Mouse (Mus musculus) myocyte (in vitro differentiated cells): ENCODE results near the gene Exoc8. TPM values are rescaled to one million over a fixed set of nuclear protein-coding genes. Genes with fewer than 3 reads are reported as not detected.
A peak's percentile ranks its signal among the peaks of the same experiment; 100 is the strongest.

Source experiments
- H3K27me3 ChIP-seq: one replicate; pipeline ENCODE4 v1.6.1; 2011; ENCODE audit not compliant: control insufficient read depth, insufficient read depth, insufficient read length
- H3K36me3 ChIP-seq: one replicate; pipeline ENCODE4 v1.6.1; 2011; ENCODE audit not compliant: control insufficient read depth, insufficient read depth
- H3K4me2 ChIP-seq: one replicate; pipeline ENCODE4 v1.6.1; 2011; ENCODE audit warnings: low read depth, control low read depth
- H3K4me3 ChIP-seq: one replicate; pipeline ENCODE4 v1.5.1; 2011; ENCODE audit warnings: mild to moderate bottlenecking, control low read depth, moderate library complexity
- H3K79me2 ChIP-seq: one replicate; pipeline ENCODE4 v1.6.1; 2011; ENCODE audit not compliant: control insufficient read depth, insufficient read depth
- H3ac ChIP-seq: one replicate; pipeline ENCODE4 v1.6.1; 2011; ENCODE audit not compliant: control insufficient read depth, insufficient read length
- CEBPB ChIP-seq: IDR thresholded peaks from 2 replicates; pipeline ENCODE4 v1.6.1; 2011; ENCODE audit warnings: mild to moderate bottlenecking, moderate library complexity; ENCODE audit not compliant: poor library complexity, insufficient read depth, severe bottlenecking
- E2F4 ChIP-seq: IDR thresholded peaks from one replicate; pipeline ENCODE4 v1.6.1; 2011; ENCODE audit warnings: mild to moderate bottlenecking, control low read depth, moderate library complexity; ENCODE audit not compliant: insufficient read depth
- MAX ChIP-seq: IDR thresholded peaks from one replicate; pipeline ENCODE4 v1.6.1; 2011; ENCODE audit warnings: low read depth, mild to moderate bottlenecking, control low read depth
- MYOD1 ChIP-seq, 3 experiments: IDR thresholded peaks; one replicate each; pipeline ENCODE4 v1.6.1; 2011; ENCODE audit warnings: control low read depth in 2 of 3, low read depth in 2 of 3, mild to moderate bottlenecking in 2 of 3, moderate library complexity in 1 of 3; ENCODE audit not compliant: insufficient read length in 2 of 3, control insufficient read depth in 1 of 3
- MYOG ChIP-seq, 3 experiments: IDR thresholded peaks; one replicate each; pipeline ENCODE4 v1.6.1; 2011; ENCODE audit warnings: control low read depth in 2 of 3, low read depth in 2 of 3, mild to moderate bottlenecking in 2 of 3; ENCODE audit not compliant: insufficient read length in 2 of 3, control insufficient read depth in 1 of 3, insufficient read depth in 1 of 3
- POLR2A ChIP-seq: IDR thresholded peaks from one replicate; pipeline ENCODE4 v1.6.1; 2011; ENCODE audit warnings: low read depth, mild to moderate bottlenecking, control low read depth, moderate library complexity; ENCODE audit not compliant: insufficient read length
- POLR2AphosphoS2 ChIP-seq: IDR thresholded peaks from one replicate; pipeline ENCODE4 v1.6.1; 2011; ENCODE audit warnings: low read depth, control low read depth; ENCODE audit not compliant: insufficient read length
- REST ChIP-seq: IDR thresholded peaks from one replicate; pipeline ENCODE4 v1.6.1; 2011; ENCODE audit warnings: mild to moderate bottlenecking, control low read depth, moderate library complexity; ENCODE audit not compliant: insufficient read depth, insufficient read length
- SRF ChIP-seq: IDR thresholded peaks from one replicate; pipeline ENCODE4 v1.6.1; 2011; ENCODE audit warnings: low read depth; ENCODE audit not compliant: control insufficient read depth, insufficient read length
- TCF12 ChIP-seq: IDR thresholded peaks from one replicate; pipeline ENCODE4 v1.6.1; 2011; ENCODE audit warnings: mild to moderate bottlenecking, control low read depth; ENCODE audit not compliant: poor library complexity, insufficient read depth, severe bottlenecking
- TCF3 ChIP-seq: IDR thresholded peaks from one replicate; pipeline ENCODE4 v1.6.1; 2011; ENCODE audit warnings: low read depth, control low read depth; ENCODE audit not compliant: insufficient read length
- USF1 ChIP-seq: IDR thresholded peaks from one replicate; pipeline ENCODE4 v1.6.1; 2011; ENCODE audit warnings: low read depth, mild to moderate bottlenecking, control low read depth, moderate library complexity
- polyA plus RNA-seq: library from polyadenylated mRNA; unstranded; fragments of >200 nt; fragmentation: generic; extraction: Trizol; gene quantifications from one replicate; pipeline ENCODE4 v1.2.1, GENCODE M21; 2012; ENCODE audit warnings: missing spikeins

Exoc8 gene
- polyA plus RNA-seq, 1 experiment = 8.8 TPM

GRCm38 (mm10) chr8:124860188-124860587 is 37.3 kb downstream of the Exoc8 start:
- H3K27me3 ChIP-seq = no peaks in the 10 kb centered on the region
- TF ChIP-seq MAX (no peak), POLR2AphosphoS2 (no peak), MYOD1 (IDR thresholded peaks at IDR 0.05; ENCODE audit: control insufficient read depth in 1 of 3, insufficient read length in 2 of 3, low read depth in 2 of 3) (no peak), USF1 (no peak), CEBPB (no peak), TCF12 (no peak), SRF (no peak), MYOG (IDR thresholded peaks at IDR 0.05; ENCODE audit: control insufficient read depth in 1 of 3, insufficient read depth in 1 of 3, insufficient read length in 2 of 3, low read depth in 2 of 3) (no peak), REST (no peak), TCF3 (no peak), E2F4 (no peak), POLR2A (no peak)
- H3K36me3 ChIP-seq = peaks cover 28% of the 10 kb centered on the region
- H3ac ChIP-seq = no peak overlapping the region
- H3K79me2 ChIP-seq = peaks cover 37% of the 10 kb centered on the region
- peak overlapping the region; percentile 35 for H3K4me2 ChIP-seq
- H3K4me3 ChIP-seq = no peak overlapping the region

- H3ac ChIP-seq = no peak overlapping the region
- peaks cover 30% of the 10 kb centered on the region for H3K79me2 ChIP-seq
- no peaks in the 10 kb centered on the region for H3K27me3 ChIP-seq
- TF ChIP-seq REST (no peak), MYOD1 (IDR thresholded peaks at IDR 0.05; ENCODE audit: control insufficient read depth in 1 of 3, insufficient read length in 2 of 3, low read depth in 2 of 3) (no peak), MAX (no peak), E2F4 (no peak), MYOG (IDR thresholded peaks at IDR 0.05; ENCODE audit: control insufficient read depth in 1 of 3, insufficient read depth in 1 of 3, insufficient read length in 2 of 3, low read depth in 2 of 3) (no peak), POLR2AphosphoS2 (no peak), SRF (no peak)
- H3K4me3 ChIP-seq = no peak overlapping the region
- peaks cover 28% of the 10 kb centered on the region for H3K36me3 ChIP-seq
- H3K4me2 ChIP-seq = no peak overlapping the region
Measured at GRCm38 (mm10) chr8:124859466-124859865, 38.0 kb downstream of the Exoc8 start.

- TF ChIP-seq E2F4 = no peak
- TF ChIP-seq TCF3 = no peak
- no peak for TF ChIP-seq REST
- no peak overlapping the region for H3K4me3 ChIP-seq
- no peak overlapping the region for H3ac ChIP-seq
- no peaks in the 10 kb centered on the region for H3K79me2 ChIP-seq
- no peak overlapping the region for H3K4me2 ChIP-seq
- H3K27me3 ChIP-seq = no peaks in the 10 kb centered on the region
- peaks cover 16% of the 10 kb centered on the region for H3K36me3 ChIP-seq
Measured at GRCm38 (mm10) chr8:124853511-124853910, 44.0 kb downstream of the Exoc8 start.

GRCm38 (mm10) chr8:124845573-124845972 is 51.9 kb downstream of the Exoc8 start:
- Histone ChIP-seq H3K4me2 (no peak overlapping the region), H3K4me3 (no peak overlapping the region)

GRCm38 (mm10) chr8:124845131-124845530 is 52.4 kb downstream of the Exoc8 start:
- Histone ChIP-seq H3K36me3 (peaks cover 5% of the 10 kb centered on the region), H3K79me2 (no peaks in the 10 kb centered on the region), H3K4me3 (no peak overlapping the region), H3ac (no peak overlapping the region), H3K4me2 (no peak overlapping the region), H3K27me3 (no peaks in the 10 kb centered on the region)
- TF ChIP-seq E2F4 (no peak), SRF (no peak), MYOD1 (IDR thresholded peaks at IDR 0.05; ENCODE audit: control insufficient read depth in 1 of 3, insufficient read length in 2 of 3, low read depth in 2 of 3) (no peak), MYOG (IDR thresholded peaks at IDR 0.05; ENCODE audit: control insufficient read depth in 1 of 3, insufficient read depth in 1 of 3, insufficient read length in 2 of 3, low read depth in 2 of 3) (no peak)

More at GRCm38 (mm10) chr8:124845573-124845972, 51.9 kb downstream of the Exoc8 start:
- H3K36me3 ChIP-seq = peaks cover 2% of the 10 kb centered on the region
- H3K79me2 ChIP-seq = no peaks in the 10 kb centered on the region
- H3K27me3 ChIP-seq = no peaks in the 10 kb centered on the region
- TF ChIP-seq SRF (no peak), CEBPB (no peak), POLR2A (no peak), TCF3 (no peak), MAX (no peak), E2F4 (no peak), MYOD1 (IDR thresholded peaks at IDR 0.05; ENCODE audit: control insufficient read depth in 1 of 3, insufficient read length in 2 of 3, low read depth in 2 of 3) (no peak), POLR2AphosphoS2 (no peak)
- H3ac ChIP-seq = no peak overlapping the region

Other genes with a start within 250 kb of the Exoc8 start
- 102 TPM for gene 2310022B05Rik, start 234.3 kb downstream of the Exoc8 start, polyA plus RNA-seq
- gene Ttc13, start 175.7 kb downstream of the Exoc8 start, polyA plus RNA-seq = 25.6 TPM
- gene Arv1, start 175.6 kb downstream of the Exoc8 start, polyA plus RNA-seq = 10.0 TPM
- gene Fam89a, start 145.9 kb downstream of the Exoc8 start, polyA plus RNA-seq = 0.36 TPM
- gene Trim67, start 104.6 kb downstream of the Exoc8 start, polyA plus RNA-seq = 0.01 TPM
- gene Gnpat, start 34.7 kb downstream of the Exoc8 start, polyA plus RNA-seq = 95.4 TPM
- 27.1 TPM for gene 2810004N23Rik, start 34.6 kb downstream of the Exoc8 start, polyA plus RNA-seq
- gene Sprtn, start 181 bp upstream of the Exoc8 start, polyA plus RNA-seq = 13.3 TPM
- 35.8 TPM for gene Egln1, start 51.6 kb upstream of the Exoc8 start, polyA plus RNA-seq
- 59.9 TPM for gene Tsnax, start 115.3 kb upstream of the Exoc8 start, polyA plus RNA-seq
- 0.06 TPM for gene Disc1, start 156.5 kb upstream of the Exoc8 start, polyA plus RNA-seq